Mouse (Mus musculus): ENCODE data around the gene Ap1m2.

DNA sequence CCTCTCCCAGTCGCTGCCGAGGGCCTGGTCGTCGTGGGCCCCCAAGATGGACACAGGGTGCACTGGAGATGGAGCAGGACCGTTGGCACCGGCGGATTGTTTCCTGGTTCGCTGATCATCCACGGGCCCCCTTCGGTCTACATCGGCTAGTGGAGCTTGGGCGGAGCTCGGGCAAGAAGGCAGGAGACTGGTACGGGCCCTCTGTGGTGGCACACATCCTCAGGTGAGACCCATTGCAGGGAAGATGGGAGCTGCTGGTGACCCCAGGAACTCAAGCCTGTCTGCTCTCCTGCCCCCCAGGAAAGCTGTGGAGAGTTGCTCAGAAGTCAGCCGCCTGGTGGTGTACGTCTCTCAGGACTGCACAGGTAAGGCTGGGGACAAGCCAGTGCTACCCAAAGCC, 43.8 kb downstream of the Ap1m2 start:
- TF ChIP-seq CTCF (IDR thresholded peaks at IDR 0.05; ENCODE audit: borderline replicate concordance, extremely low read depth, insufficient read depth, insufficient read length): no peak
- TF ChIP-seq POLR2A (IDR thresholded peaks at IDR 0.05; ENCODE audit: borderline replicate concordance, extremely low read depth, insufficient read depth, insufficient read length, poor library complexity, severe bottlenecking): no peak

All from brain, embryonic 14.5 days (tissue).